In the genomic region with DNA sequence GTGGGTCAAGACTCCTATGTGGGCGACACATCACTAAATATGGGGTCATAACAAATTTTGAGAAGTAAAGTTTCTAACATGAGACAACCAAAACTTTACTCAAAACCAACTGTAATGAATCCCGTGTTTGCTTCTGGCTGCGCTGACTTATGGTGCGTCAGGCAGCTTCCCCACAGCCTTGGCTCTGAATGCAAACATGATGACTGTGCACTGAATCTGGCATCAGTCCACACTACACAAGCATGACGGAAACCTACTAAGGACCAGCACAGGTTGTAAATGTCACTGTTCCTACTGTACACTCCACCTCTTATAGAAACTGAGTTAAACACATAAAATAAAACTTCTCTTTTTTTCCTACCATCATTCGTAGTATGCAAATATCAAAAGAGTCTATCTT, we compare ENCODE assay signal across 10 mouse cellular contexts. TPM values are rescaled to one million over a fixed set of nuclear protein-coding genes. Genes with fewer than 3 reads are reported as not detected.
DNase-seq lines count a peak whose midpoint lies in the region; ATAC-seq lines count a peak whose summit lies in the region.
"Had no signal": no experiment of that assay in that cellular context is flagged by ENCODE, and none has a peak within 500 bp of the region (broad histone marks: within the 10 kb centered on the region; RNA-seq: fewer than 3 reads in every experiment).

No protein-coding gene starts in this region.

- H3K9ac ChIP-seq in kidney, embryonic 14.5 days (ENCODE audit: low read depth, low read length) = no peak overlapping the region
- H3K9ac ChIP-seq in midbrain, embryonic 16.5 days (ENCODE audit: low read depth, low read length) = no peak overlapping the region
- H3K9ac ChIP-seq: stomach, embryonic 15.5 days had no signal

- peak; percentile 10 for DNase-seq in kidney, adult 11 months
- DNase-seq in 3T3-L1 (ENCODE audit: low read depth, low spot score) = peak; percentile 96
- peak; percentile 62 for DNase-seq in adrenal gland, adult 8-10 months
- DNase-seq in gastrocnemius, postnatal 25 days = peak; percentile 13
- DNase-seq in spleen, adult 18-20 months = no peak
- DNase-seq: midbrain, embryonic 14.5 days had no signal

- peaks cover 10% of the 10 kb centered on the region; the same call in 1 of the 2 replicates for H3K36me3 ChIP-seq in kidney, embryonic 14.5 days (ENCODE audit: control insufficient read depth, insufficient read depth, low read length)
- H3K36me3 ChIP-seq in midbrain, embryonic 16.5 days (ENCODE audit: control insufficient read depth, insufficient read depth, low read length) = no peaks in the 10 kb centered on the region; the same call in none of the 2 replicates
- H3K36me3 ChIP-seq: stomach, embryonic 15.5 days had no signal

- no peaks in the 10 kb centered on the region for H3K9me3 ChIP-seq in kidney, embryonic 14.5 days (ENCODE audit: control insufficient read depth, low read length)
- no peaks in the 10 kb centered on the region for H3K9me3 ChIP-seq in midbrain, embryonic 16.5 days (replicated peaks; ENCODE audit: control insufficient read depth, low read length, poor library complexity, severe bottlenecking)
- H3K9me3 ChIP-seq: stomach, embryonic 15.5 days had no signal

- no peak overlapping the region for H3K4me3 ChIP-seq in kidney, embryonic 14.5 days (ENCODE audit: low read length)
- no peak overlapping the region for H3K4me3 ChIP-seq in midbrain, embryonic 16.5 days (ENCODE audit: low read depth, low read length)
- H3K4me3 ChIP-seq: stomach, embryonic 15.5 days had no signal

- no peaks in the 10 kb centered on the region for H3K4me1 ChIP-seq in kidney, embryonic 14.5 days (ENCODE audit: control insufficient read depth, insufficient read depth, low read length)
- H3K4me1 ChIP-seq in midbrain, embryonic 16.5 days (ENCODE audit: control insufficient read depth, insufficient read depth, low read length) = no peaks in the 10 kb centered on the region
- H3K4me1 ChIP-seq: stomach, embryonic 15.5 days had no signal

- 79% methylated on average over 6 of the region's 6 CpGs for WGBS in kidney, embryonic 14.5 days
- 95% methylated on average over 6 of the region's 6 CpGs for WGBS in midbrain, embryonic 16.5 days

- no peak overlapping the region for H3K27ac ChIP-seq in kidney, embryonic 14.5 days (ENCODE audit: low read depth, low read length)
- no peak overlapping the region for H3K27ac ChIP-seq in midbrain, embryonic 16.5 days (ENCODE audit: low read length)
- H3K27ac ChIP-seq: stomach, embryonic 15.5 days had no signal

- no peak overlapping the region for H3K4me2 ChIP-seq in kidney, embryonic 14.5 days (replicated peaks; ENCODE audit: low read depth, low read length)
- no peak overlapping the region for H3K4me2 ChIP-seq in midbrain, embryonic 16.5 days (ENCODE audit: low read length)
- H3K4me2 ChIP-seq: stomach, embryonic 15.5 days had no signal

- H3K27me3 ChIP-seq in kidney, embryonic 14.5 days (ENCODE audit: control insufficient read depth, insufficient read depth, low read length) = no peaks in the 10 kb centered on the region
- H3K27me3 ChIP-seq in midbrain, embryonic 16.5 days (ENCODE audit: control insufficient read depth, insufficient read depth, low read depth, low read length) = no peaks in the 10 kb centered on the region
- H3K27me3 ChIP-seq: stomach, embryonic 15.5 days had no signal

- ATAC-seq in kidney, embryonic 14.5 days (ENCODE audit: low FRiP score, low TSS enrichment) = no peak
- no peak for ATAC-seq in activated CD4-positive, CD25-positive, alpha-beta regulatory T cell, adult 4 months
- ATAC-seq in midbrain, embryonic 16.5 days = no peak

RNA-seq across cellular contexts. Expression of gene Ecpas, which starts 45.3 kb away (rescaled TPM):
- polyA plus RNA-seq in kidney, embryonic 14.5 days (2014; fragmentation: Nextera tagmentation; extraction: Ambion mirVana) = 25.0 and 51.2 TPM in 2 replicates
- 100 to 1,000 TPM; 142 to 177 (median 168) TPM for total RNA-seq in adrenal gland, adult 8-10 months (2022)
- 100 to 1,000 TPM; 281 to 313 TPM for total RNA-seq in gastrocnemius, postnatal 25 days (2021)
- 10 to 100 TPM; 24.3 to 25.1 TPM for polyA plus RNA-seq in activated CD4-positive, CD25-positive, alpha-beta regulatory T cell, adult 4 months (2017; shearing (Covaris generic))
- polyA plus RNA-seq in midbrain, embryonic 16.5 days (2015; fragmentation: Nextera tagmentation; extraction: Ambion mirVana) = 33.2 and 38.6 TPM in 2 replicates

Comparison
In these comparisons a context has a peak if more than half of its experiments do, and no peak if none do; other contexts are left out.
1. DNase-seq: peak in kidney, adult 11 months (single experiment), 3T3-L1 (single experiment), adrenal gland, adult 8-10 months (single experiment) and gastrocnemius, postnatal 25 days (single experiment); none in spleen, adult 18-20 months (0 of 2).